Mouse (Mus musculus) left cerebral cortex, postnatal 36 days (tissue): ENCODE results near the gene Tmtc4. TPM values are rescaled to one million over a fixed set of nuclear protein-coding genes. Genes with fewer than 3 reads are reported as not detected.

ENCODE experiments used
- DNase-seq, 2 experiments: peaks; one replicate each; pipeline ENCODE4 v3.0.0; 2021 to 2022; ENCODE audit warnings: low spot score in 2 of 2, mixed read lengths in 1 of 2
- intact Hi-C: fragments of 180-260 bp; cut with DNase I; formaldehyde crosslinking; loops from one replicate; pipeline ENCODE4 v1.15.1; 2025
- total RNA-seq, 2 experiments: library from RNA; stranded (reverse); gene quantifications; 2 replicates each; pipeline ENCODE4 v1.2.3; 2021

Tmtc4 gene
- total RNA-seq, 2 experiments from 2014 or later = 22.2 to 23.6 TPM

DNA sequence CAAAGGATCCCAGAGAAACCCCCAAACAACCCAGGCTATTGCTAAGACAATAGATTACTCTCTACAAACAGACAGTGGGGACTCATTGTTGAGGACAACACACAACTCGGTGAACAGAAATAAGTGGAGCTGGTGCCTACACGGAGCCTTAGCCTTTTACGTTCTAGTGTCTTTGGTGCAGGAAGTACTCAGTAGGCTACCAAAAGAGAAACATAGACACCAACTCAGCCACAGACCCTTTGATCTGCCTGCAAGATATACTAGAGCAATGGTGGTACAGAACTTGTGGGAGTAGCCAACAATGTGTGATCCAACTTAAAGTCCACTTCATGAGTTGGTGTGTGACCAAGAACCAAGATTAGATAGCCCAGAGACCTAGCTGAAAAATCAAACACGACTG is 75.8 kb downstream of the Tmtc4 start:
- no peak for DNase-seq
- intact Hi-C loops = no loop called here

DNA sequence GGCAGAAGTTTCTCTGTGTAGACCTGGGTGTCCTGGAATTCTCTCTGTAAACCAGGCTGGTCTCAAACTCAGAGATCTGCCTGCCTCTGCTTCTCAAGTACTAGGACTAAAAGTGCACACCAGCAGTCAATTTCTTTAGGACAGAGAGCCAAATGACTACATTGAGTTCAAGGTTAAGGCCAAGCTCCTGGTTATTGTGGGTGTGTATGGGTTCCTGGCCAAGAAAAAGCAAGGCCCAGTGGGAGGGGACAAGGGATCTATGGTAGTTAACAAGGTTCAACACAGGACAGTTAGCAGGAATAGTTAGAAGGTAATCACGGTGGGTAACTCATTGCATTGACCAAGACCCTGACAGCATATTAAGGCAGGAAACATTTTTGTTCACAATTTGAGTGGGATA is 78.8 kb downstream of the Tmtc4 start:
- intact Hi-C loops = no loop called here
- DNase-seq = no peak

DNA sequence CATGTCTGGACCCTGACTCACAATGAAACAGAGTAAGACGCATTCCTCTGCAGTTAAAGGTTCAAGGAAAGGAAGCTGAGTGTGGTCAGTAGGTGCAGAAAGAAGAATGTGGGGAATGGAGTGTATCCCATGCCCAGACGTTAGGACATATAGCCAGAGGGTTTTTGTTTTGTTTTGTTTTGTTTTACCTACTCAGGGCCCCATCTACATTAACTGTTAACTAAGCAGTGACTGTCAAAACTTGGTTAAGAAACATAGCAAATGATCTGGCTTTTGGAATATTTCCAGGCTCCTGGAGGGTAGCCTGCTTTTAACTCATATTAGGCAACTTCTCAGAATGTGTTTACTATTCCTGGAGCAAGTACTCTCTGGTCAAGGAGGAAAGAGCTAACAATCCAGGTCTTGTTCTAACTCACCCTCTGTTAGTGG is 79.9 kb downstream of the Tmtc4 start:
- intact Hi-C loops = no loop called here
- no peak for DNase-seq

DNA sequence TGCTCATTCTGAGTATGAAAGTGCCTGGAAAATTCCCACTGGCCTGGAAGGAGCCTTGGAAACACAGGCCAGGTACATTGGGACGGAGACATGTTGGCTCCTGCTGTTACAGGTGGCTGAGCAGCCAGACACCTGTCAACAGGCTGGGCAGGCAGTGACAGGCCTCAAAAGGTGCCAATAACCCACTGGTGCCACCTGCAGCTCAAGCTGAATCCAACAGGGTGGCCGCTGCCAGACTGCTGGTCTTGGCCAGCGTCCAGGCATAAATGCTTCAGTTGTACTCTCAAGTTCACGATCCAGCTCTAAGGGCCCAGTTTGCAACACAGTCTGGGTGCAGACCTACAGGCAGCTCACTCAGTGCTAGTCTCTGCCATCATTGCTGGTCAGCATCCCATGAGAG is 81.0 kb downstream of the Tmtc4 start:
- DNase-seq = no peak
- intact Hi-C loops = no loop called here

DNA sequence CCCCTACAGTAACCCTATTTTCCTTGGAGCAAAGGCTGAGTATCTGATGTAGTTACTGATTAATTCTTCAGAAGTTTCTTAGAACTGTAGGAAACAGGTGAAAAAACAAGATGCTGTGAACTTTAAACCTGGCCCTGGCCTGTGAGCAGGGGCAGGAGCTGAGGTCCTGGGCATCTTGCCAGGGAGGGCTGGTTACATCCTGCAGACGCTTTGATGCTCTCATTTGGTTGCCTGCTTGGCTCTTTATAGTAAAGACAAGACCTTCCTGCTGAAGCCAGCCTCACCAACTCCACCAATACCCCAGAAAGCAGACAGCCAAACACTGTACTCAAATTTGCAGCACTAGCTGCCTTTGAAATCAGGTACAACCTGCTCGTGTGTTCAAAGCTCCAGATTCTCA is 81.7 kb downstream of the Tmtc4 start:
- intact Hi-C loops = no loop called here
- no peak for DNase-seq

DNA sequence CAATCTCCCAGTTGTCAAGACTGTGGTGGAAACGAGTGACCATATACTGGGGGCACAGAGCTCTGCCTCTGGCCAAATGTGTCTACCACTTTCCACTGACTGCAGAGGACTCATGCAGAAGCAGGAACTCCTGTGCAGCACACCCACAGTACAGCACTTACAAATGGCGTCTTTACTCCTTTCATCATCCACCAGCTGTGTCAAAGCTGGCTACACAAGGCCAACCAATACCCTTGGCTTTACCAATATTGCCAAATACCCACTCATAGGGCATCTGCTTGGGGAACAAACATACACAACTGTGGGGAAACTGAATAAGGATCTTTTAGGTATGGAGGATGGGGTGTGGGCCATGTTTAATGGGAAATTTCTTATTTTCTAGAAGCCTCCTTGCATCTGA is 82.1 kb downstream of the Tmtc4 start:
- no peak for DNase-seq
- intact Hi-C loops = no loop called here

DNA sequence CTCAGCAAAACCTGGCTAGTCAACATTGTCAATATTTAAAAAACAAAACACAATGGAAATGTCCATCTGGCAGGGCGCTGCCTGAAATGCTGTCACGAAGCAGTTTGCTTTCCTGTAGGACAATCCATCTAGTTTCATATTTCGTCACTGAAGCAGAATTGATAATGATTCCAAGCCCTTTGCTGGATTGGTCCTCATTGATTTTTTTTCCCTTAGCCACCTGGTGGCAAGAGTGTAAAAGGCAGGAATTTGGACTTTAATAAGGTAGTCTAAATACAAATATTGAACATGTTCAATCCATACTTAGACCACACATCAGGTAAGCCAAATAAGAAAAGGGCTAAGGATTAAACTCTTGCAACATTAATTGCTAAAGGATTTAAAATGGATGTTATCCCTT is 82.7 kb downstream of the Tmtc4 start:
- DNase-seq = no peak
- intact Hi-C loops = no loop called here

DNA sequence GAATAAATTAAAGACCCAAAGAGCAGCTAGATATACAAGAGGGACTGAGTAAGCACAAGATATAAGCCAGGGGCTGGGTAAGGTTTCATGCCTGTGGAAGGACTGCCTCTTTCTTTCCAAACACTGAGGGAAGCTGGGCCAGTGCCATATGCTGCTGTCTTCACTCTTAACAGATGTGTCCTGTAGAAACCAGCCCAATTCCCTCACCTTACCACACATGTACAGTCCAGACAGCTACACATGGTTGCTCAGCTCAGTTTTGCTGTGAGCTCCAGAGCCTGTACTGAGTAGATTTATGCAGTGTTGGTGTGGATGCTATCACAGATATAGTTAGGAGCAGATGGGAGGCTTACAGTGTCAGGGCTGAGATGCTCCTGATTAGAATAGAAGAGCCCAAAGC is 83.2 kb downstream of the Tmtc4 start:
- DNase-seq = no peak
- intact Hi-C loops = no loop called here

DNA sequence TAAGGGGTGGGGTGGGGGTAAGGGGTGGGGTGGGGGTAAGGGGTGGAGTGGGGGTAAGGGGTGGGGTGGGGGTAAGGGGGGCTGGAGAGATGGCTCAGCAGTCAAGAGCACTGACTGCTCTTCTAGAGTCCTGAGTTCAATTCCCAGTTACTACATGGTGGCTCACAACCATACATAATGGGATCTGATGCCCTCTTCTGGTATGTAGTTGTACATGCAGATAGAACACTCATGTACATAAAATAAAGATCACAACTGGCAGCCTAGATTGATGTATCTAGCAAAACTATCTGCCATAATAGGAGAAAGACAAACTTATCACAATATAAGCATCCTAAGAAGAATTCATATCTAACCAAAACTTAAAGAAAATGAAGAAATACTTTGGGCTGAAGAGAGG is 85.3 kb downstream of the Tmtc4 start:
- intact Hi-C loops = no loop called here

DNA sequence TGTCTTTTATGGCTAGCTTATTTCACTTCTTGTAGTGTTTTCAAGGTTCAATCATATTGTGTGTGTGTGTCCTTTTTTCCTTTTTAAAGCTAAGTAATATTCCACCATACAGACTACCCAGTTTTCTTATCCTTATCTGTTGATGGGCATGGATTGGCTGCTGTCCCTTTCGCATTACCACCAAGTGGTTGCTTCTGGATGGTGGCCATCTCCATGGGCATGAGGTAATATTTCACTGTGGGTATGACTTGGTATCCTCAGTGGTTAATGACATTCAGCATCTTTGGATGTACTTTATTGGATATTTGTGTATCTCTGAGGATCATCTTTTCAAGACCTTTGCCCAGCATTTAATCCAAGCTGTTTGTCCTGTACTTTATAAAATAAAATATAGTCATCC is 87.7 kb downstream of the Tmtc4 start:
- no peak for DNase-seq
- intact Hi-C loops = no loop called here

More for the DNA sequence above, 85.3 kb downstream of the Tmtc4 start:
- no peak for DNase-seq

DNA sequence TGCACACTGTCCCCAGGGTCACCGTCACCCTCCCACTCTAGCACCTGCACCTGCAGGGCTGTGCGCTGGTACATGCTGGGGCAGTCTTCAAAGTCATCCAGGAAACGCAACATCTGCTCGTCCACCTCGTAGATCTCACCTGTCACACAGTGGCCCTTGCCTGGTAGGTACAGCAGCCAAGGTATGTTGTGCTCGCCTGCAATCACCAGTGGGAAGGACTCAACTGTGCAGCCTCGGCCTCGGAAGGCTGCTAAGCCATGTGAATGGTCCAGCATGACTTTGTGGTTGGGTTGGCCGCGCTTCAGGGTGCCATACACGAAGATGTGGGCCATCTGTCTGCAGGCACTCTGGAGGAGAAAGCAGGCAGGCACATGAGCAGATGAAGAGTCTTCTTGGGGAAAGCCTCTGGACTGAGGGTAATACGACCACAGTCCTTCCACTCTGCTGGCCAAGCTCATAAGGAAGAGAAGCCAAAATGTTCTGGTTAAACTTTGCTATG is 92.3 kb downstream of the Tmtc4 start:
- intact Hi-C loops = no loop called here
- no peak for DNase-seq

DNA sequence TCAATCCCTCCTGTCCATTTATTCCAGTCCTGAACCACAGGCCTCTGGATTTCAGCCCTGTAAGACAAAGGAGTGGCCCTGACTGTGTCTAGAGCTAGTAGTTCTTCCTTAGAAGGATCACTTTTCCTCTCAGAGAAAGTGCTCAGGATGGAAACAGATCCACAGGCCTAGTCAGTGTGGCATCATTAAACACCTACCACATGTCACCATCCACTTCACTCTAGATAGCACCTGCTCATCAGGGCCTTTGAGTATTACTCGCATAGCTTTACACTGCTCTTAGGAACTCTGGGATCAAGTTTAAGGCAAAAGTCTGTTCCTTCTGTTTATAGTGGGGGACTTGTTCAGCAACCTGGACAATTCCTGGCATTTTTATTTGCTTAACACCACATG is 95.4 kb downstream of the Tmtc4 start:
- DNase-seq = no peak
- intact Hi-C loops = no loop called here

DNA sequence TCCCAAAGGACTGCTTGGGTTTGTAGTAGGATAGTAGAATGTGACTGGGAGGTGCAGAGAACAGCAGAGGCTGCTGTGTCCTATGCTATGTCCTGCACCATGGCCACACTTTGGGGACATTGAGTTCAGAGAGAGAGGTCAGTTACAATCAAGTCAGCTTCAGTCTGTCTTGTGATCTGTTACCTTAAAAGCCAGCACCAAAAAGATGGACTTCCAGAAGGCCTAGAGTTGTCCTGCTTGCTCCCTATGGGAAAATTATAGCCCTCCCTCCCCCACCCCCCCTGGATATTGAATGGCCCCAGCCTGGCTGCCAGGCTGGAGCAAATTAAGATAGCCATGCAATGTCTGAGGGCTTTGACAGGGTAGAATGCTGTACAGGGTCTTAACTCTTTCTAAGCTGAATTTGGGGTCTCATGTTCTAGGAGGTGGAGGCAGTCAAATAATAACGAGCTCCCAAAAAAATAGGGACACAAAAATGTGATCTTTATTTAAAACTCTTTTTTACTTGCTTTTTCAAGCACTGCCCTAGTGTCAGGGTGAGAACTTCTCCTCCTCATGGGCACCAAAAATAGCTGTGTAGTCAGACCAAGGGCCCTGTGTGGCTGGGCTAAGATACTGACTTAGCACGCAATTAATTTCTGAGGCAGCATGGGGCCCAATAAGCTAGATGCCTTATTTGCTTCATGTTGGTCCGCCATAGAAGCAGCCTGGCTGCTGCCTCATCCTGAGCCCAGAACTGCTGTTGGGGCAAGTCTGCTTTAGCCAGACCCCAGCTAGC is 95.9 kb downstream of the Tmtc4 start:
- DNase-seq = no peak
- intact Hi-C loops = no loop called here

DNA sequence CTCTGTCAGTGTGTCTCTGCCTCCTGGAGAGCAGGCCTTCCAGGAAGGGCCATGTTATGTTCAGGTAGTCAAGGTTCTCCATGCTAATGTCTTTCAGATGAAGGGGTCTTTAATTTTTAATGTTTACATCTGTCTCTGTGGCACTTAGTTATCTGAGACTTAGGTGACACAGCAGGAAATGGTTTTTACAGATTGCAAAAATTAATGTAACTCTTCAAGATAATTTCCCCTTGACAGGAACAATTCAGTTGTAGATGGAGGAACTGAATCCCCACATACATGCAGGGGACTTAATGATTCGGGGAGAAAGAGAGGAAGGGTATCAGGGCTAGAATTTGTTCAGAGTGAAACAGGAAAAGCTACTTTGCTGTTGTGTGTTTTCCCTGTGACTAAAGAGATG is 96.6 kb downstream of the Tmtc4 start:
- intact Hi-C loops = no loop called here
- DNase-seq = no peak

DNA sequence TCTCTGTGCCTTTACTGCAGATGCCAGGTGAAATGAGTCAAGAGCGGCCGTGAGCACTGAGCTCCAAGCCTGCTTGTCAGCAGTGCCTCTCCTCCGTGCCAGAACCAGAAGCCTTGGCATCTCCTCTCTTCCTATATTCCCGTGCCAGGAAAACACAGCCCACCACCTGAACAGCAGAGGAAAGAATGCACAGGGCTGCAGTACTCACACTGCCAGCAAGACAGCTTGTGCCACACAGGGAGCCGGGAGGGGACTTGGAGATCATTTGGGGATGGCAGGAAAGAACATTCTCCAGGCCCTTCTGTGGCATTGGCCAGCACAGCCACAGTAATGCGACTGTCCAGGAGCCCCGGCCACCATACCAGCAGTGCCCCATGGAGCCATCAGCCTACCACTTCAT is 97.9 kb downstream of the Tmtc4 start:
- intact Hi-C loops = no loop called here
- DNase-seq = peak in 1 of 2 experiments; percentile 53

DNA sequence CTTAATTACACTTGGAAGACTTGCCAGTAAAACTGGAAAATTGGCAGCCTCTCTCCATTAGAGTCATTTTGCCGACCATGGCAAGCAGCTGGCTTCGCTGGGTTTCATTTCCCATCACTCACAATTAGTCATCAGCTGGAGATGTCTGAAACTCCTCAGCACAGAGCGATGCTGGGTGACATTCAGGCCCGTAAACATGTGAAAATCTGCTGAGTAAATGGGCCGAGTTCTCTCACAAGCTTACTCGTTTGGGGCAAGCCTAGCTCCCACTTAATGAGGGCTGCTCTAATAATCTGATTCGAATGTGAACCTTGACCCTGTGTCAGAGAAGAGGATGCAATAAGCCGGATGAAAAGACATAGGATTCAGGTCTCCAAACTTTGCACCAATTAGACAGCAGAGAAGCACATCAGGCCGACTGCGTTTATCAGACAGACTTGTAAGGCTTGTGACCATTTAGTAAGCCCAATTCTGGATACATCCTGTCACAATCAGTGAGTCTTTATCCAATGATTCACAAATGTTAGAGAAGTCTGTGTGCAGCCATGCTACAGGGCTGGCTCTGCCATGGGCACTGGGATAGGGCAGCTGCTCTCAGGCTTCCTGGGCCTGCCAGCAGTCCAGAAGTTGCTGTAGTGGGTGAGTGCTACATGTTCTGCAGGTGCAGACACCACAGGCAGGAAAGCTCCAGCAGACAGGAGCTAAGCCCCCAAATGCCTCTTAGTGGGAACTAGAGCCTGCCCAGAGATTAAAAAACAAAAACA is 99.8 kb downstream of the Tmtc4 start:
- intact Hi-C loops = no loop called here
- no peak for DNase-seq

DNA sequence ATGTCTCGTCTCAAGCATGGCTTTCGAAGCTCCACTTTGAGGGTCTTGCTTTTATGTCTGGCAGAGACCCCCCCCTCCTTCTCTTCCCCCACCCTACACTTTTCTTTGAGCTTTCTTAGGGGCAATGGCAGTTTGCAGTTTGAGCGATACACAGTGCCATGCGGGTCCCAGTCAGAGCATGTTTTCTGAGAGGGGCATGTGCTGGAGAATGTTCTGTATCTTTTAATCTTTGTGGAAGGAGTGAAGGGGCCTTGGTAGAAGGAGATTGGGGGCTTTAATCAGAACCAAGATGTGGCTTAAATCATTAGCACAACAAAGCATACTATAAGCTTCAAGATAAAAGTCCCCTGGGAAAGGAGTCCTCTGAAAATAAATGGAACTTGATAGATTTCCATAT is 100.4 kb downstream of the Tmtc4 start:
- no peak for DNase-seq
- intact Hi-C loops = no loop called here

DNA sequence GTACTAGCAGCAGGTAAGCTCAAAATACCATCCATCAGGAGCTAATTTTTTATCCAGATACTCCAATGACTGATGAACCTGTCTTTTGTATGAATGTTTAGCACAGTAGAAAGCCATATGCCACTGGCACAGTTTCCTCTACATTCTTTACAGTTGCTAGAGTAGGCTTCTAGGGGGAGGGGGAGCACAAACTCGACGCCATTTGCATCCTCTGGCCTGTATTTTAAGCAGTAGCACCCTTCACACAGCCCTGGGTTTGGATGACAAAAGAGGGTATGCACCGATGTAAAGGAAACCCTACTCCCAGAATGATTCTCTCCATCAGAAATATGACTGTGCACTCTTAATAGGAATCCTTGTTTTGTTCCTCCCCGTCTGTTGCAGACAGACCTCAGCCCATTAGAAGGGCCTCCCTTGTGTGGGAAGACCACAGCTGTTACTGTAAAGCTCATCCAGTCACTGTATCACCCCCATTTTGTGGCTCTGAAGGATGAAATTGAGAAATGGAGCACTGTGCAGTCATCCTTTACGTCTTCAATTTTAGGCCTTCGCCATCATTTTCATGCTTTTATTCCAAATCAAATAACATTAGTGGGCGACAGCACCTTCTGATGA is 100.9 kb downstream of the Tmtc4 start:
- intact Hi-C loops = no loop called here
- DNase-seq = no peak

DNA sequence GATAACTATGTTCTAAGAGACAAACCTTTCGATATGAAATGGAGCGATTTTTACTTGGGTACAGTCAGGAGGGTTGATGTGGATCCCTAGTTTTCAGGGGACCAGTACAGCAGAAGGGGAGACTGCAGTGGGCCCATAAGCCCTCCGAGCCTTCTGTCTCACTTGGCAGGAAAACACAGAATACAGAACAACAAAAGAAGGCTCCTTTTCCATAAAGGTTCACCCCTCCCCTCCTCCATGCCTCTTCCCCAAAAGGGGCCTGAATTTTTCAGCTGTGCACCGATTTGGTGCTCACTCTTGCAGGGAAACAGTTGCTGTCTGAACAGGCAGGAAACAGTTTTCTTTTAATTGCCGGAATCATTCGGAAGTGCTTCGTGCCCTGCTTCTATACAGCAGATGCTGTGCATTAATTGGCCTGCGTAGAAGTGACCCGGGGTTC is 101.6 kb downstream of the Tmtc4 start:
- DNase-seq = no peak
- intact Hi-C loops = no loop called here

DNA sequence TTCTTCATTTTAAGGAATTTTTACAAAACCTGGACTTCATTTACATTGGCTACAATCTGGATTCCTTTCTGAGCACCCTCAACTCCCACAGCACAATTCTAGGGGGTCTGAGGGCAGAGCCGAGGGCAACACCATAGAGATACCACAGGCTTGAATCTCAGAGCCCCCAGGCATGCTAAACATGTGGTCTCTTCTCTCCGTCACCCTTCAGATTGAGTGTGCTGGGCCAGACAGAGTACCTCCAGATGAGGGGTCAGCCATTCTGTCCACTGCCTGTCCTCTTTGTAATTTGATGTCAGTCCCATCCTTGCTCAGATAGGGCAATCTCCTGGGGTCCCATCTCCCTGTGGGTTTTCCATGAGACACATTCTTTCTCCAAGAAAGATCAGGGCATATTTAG is 102.1 kb downstream of the Tmtc4 start:
- DNase-seq = no peak
- intact Hi-C loops = no loop called here

DNA sequence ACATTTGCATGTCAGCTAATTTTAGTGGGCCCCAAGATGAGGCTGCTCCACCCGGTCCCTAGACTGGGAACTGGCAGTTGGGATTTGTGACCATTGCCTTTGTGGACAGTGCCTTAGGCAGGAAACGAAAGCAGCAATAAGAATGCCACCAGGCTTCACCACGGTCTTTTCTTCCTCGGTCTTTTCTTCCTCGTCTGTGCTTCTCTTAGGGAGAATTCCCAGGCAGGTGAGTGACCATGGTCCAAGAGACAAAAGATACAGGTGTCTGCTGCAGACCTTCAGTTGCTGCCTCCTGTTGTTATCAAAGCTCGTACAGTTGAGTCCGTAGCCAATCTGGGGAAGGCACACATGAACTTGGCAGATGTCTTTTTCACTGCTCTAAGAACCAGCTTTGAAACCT is 103.5 kb downstream of the Tmtc4 start:
- no peak for DNase-seq
- intact Hi-C loops = no loop called here
